Mouse (Mus musculus) embryo, embryonic 9.5 days (tissue): ENCODE measurements around the gene Olfr1443.
"Not testable (repeated sequence)": the region's sequence is repeated elsewhere in the genome, so short reads cannot be mapped to it uniquely, and the experiment has no call there.

Experiments used
- DNase-seq: peaks from one replicate; pipeline ENCODE4 v3.0.0-alpha.2; 2017; ENCODE audit errors: extremely low spot score

Olfr1443 gene

DNA sequence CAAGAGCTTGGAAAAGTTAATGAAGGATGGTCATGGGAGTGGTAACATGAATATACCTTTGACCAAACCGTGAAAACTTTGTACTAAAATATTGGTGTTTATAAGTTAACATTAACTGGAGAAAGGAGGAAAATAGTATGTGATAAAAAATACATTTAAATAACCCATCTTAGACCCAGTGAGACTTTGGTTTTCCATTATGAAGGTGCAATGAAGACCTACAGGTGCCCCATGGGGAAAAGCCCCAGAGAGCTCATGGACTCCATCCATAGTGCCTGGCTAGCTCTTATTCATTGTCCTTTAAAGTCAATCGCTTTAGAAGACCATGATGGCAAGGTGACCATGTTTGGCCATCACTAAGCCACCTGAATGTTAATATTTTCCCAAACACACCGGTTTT lies at the start of gene Olfr1443:
TSS of gene Olfr1443 (plus strand) at position 301 of the 400 bp plus-strand sequence.
- no peak for DNase-seq

DNA sequence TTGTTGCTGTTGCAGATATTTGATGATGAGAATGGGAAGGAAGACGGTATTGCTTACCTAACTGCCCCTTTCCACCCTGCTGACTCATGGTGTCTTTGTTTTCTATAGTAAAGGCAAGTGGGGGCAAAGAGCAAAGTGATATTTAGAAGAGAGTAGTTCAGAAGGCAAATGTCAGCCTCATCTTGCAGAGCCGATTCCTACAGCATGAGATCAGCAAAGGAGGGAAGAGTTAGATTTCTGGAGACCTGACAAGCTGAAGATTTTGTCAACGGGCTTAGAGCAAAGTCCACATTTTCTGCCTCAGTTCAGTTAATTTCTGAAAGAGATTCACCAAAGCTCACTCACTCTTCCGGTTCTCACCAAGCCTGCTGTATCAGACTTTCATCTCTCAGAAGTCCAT lies 44.7 kb upstream of the Olfr1443 start, which contains the start of gene Glyat:
TSS of gene Glyat (plus strand) at position 133 of the 400 bp plus-strand sequence.
- no peak for DNase-seq

DNA sequence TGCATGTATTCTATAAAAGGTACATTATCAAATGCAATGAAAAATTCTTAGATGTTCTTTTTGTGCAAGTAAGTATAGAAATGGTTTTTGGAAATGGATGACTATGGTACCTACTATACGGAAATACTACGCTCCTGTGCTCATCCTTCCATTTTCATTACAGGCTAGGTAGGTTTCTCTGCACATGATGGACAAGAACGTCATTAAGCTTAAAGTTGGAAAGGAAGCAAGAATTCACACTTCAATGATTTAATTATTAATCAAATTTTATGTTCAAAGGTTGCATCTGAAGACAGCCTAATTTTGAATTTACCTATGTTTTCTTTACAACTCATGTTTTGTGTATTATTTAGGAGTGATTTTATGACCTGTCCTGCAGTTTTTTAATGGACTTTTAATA lies 43.7 kb upstream of the Olfr1443 start:
- no peak for DNase-seq

DNA sequence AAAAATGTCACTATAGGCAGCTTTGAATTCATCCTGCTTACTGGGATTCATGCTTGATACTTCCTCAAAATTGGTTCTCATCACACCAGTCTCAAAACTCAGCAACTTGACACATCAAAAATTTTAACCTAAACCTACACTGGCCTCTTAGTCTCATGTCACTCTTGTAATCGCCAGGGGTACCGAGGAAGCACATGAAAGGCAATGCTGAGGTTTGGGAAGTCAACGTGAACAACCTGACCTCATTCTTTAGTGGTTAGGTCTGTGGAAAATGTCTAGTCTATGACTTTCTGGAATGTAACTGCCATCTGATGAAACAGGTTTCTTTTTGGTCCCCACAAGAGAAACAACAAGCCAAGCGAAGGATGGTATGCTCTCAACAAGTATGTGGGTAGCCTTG lies 42.9 kb upstream of the Olfr1443 start:
- no peak for DNase-seq

DNA sequence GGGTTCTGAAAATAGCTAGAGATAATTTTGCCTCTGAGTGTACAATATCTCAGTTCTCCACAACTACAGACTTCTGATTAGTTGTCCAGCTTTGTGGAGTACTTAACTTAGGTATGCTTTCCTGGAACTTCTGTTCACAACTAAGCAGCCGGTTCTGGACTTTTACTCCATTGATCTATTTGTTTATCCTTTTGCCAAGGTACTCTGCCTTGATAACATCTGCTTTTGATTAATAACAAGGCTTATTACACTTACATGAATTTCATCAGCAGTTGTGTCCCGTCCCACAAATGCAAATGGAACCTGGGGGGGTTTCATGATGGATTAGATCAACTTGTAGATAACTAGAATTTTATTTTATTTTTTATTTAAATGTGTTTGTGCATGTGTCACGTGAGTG lies 41.0 kb upstream of the Olfr1443 start:
- DNase-seq, result no peak

DNA sequence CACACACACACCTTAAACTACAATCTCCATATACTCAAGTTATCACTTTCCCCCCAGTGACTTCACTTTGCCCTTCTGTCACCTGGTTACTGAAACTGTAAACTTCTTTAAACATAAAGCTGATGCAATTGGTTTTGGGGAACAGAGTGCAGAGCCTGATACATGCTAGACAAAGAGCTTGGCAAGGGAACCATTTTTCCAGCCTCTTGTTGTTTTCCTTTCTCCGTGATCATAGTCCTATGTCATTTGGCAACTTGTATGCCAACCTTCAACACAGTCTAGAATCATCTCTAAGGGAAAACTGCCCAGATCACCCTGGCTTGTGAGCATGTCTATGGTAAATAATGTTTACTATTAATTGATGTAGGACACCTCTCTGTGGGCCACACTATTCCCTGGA lies 39.9 kb upstream of the Olfr1443 start:
- DNase-seq, result no peak

DNA sequence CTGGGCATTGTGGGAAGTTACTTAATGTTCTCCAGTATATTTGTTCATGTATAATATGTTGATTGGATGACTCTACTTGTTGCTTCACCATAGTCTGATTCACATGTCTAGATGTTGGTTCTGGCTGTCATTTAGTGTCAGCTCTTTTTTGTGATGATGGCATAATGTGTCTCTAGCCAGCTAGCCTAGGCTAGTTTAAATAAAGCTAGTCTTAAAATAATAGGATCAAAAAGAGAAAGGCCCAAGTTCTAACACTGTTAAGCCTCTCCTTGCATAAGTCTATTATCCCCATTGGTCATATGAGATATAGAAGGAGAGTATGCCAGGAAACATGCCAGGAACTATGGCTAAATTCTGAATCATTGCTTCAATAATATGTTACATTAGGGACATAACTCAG lies 28.4 kb upstream of the Olfr1443 start:
- DNase-seq, result no peak

DNA sequence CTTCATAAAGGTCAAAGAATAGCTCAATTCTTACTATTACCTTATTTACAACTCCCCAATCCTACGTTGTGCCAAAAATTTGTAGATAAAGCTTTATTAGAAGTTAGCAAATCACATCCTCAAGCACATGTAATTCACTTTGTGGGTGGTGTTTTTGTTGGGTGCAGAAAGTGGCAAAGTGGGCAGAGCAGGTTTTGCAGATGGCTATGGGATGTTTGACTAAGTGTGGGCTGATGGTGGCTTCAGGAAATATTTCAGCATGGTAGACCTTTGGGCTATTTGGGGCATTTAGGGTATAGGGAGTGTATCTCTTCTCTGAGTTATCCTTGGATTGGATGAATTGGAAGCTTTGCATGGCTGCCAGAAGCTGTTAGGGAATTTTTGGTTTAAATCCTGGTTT lies 11.8 kb upstream of the Olfr1443 start:
- no peak for DNase-seq

DNA sequence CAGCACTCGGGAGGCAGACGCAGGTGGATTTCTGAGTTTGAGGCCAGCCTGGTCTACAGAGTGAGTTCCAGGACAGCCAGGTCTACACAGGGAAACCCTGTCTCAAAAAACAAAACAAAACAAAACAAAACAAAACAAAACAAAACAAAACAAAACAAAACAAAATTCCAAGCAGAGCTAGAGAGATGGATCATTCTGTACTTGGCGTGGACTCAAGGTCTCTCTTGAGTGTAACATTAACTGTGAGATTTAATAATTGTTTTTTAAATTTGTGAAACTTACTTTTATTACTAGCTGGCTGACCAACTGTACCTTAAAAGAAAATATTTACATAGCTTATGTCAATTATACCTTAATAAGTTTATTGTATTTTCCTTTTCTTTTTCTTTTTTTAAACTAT lies 9.3 kb upstream of the Olfr1443 start:
- DNase-seq, result not testable (repeated sequence)

DNA sequence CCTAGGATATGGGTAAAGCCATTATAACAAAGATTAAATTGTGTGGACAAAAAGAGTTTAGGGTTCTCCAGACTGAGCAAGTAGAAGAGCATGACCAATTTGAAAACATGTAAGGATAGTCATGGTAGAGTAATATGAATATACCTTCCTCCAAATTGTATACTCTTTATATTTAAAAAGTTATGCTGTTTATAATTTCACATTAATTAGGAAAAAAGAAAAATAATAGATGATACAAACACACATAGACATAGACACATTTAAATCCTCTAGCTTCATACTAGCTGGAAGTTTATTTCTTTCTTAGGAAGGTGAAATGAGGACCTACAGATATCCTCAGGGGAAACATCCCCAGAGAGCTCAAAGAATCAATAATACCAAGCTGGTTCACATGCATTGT lies 7.8 kb upstream of the Olfr1443 start, which contains the start of gene Olfr1442:
TSS of gene Olfr1442 (plus strand) at position 301 of the 400 bp plus-strand sequence.
- DNase-seq, result no peak

DNA sequence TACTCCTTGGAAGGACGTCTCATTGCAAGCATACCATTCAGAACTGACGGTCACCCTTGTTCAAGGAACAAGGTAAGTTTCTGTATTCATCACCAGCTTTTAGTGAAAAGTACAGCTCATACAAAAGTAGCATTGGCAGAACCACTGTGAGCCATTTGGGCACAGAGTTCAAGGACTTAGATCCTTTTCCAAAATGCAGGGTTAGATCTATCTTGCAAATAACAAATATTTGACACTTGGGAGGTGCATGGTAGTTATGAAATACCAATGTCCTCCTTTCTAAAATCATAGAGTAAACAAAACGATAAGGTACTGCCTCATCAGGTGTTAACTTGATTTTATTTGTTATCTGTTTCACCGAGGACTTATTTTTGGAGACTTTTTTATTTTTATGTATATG lies 6.9 kb upstream of the Olfr1443 start:
- DNase-seq, result no peak

DNA sequence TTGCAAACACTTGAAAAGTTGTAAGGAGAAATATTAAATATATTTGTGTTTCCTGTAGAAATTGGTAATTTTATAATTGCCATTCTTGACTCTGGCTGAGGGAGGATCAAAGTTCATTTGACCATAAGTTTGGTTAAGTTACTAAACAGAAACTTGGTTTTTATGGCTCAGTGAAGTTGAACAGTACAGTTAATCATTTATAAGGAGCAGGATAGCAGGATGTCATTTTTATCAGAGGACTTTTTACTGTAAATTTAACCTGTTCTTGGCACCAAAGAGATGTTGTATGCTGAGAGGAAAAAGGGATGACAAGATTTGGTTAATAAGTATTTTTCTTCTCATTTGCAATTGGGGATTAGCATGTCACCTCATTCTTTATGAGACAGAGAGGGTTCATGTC lies 6.7 kb downstream of the Olfr1443 start:
- no peak for DNase-seq

DNA sequence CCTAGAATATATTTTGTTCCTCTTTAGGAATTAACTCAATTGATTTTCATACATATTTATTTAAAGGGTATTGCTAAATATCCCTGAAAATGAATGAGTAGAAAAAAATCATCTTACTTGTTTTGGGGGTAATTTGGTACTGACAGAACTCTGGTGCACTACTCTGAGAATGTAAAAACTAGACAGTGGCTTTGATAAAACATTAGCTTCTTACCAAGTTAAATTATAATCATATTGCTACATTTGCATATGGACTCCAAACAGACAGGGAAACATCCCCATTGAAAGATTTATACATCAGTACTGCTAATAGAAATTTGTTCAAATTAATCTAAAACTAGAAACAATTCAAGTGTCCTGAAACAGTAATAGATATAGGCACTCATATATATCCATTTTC lies 7.3 kb downstream of the Olfr1443 start:
- DNase-seq, result no peak

DNA sequence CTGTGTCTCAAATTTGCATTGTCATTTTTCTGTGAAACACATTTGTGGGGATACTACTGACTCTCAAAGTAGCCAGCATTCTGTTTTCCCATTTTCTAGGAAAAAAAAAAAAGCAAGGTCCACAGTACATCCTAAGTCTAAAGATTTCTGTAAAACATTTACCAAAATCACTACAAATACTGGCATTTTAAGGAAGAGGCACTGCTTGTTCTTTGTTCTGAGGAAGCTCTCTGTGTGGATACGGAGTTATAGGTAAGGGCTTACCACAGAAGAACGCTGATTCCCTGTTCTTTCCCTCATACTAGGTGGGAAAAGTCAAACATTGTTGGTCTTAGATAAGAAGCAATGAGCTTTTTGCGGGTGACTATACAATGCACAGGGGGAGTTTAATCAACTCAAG lies 17.7 kb downstream of the Olfr1443 start, which contains the start of gene Keg1:
TSS of gene Keg1 (plus strand) at position 197 of the 400 bp plus-strand sequence.
- no peak for DNase-seq

DNA sequence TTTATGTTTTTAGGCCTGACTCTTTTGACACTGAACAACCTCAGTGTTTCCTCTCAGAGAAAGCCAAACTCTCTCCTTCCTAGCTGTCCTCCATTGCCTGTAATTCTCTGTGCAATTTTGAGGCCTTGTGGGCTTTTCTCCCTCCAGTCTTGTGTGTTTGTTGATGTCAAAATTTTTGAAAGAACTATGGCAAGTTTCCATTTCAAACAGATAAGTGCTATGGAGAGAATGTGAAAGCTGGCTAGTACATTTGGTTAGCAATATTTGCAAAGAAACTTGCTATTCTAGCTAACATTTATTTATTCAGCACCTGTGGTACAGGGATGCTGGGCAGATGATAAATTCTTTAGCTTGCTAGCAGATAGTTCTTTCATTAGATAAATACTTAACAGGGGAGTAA lies 18.3 kb downstream of the Olfr1443 start:
- DNase-seq, result no peak

DNA sequence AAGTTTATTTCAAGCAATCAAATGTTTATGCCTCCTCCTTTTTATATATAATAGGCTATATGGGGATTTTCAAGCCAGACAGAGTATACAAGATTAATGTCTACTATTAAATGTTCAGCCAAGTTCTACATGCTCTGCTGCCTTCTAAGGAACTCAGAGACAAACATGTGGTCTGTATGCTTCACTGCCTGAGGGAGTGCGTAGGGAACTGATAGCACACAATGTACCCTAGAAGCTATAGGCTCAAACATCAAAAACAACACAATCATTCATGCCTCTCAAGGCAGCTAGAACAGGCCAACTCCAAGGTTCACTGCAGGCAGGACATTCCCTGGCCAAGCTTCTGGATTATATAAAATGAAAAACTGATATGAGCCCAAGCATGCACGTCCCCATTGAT lies 30.5 kb downstream of the Olfr1443 start:
- no peak for DNase-seq

DNA sequence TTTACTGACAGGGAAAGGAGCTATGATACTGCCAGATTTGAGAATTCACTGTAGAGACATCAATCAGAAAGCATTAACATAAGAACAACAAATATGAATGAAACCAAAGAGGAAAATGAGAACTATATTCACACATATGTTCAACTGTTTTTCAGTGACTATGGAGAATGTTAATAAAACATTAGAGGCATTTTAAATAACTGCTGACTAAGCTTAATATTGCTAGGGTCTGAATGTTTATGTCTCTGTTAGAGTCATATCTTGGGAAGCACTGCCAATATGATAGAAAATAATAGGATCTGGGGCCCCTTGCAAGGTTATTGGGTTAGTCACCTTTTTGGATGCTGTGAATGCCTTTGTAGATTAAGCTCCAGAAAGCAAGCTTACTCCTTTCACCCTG lies 31.1 kb downstream of the Olfr1443 start:
- no peak for DNase-seq

DNA sequence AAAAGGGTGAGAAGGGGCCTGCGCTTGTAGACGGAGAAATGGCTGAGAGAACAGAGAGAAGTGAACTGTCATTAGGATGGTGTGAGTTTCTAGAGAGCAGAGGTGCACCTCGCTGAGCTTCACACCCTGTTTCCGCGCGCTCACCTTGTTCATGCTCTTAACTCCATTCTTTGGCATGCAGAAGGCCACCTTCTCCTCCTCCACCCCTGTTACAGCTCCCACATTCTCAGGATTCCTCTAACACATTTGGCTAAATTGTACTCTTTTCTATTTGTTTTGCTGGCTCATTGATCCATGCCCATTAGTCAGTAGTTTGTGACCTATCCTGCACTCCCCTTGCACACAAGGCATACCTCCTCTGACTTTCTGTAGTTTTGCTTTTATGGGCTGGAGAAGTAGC lies 41.3 kb downstream of the Olfr1443 start:
- no peak for DNase-seq

DNA sequence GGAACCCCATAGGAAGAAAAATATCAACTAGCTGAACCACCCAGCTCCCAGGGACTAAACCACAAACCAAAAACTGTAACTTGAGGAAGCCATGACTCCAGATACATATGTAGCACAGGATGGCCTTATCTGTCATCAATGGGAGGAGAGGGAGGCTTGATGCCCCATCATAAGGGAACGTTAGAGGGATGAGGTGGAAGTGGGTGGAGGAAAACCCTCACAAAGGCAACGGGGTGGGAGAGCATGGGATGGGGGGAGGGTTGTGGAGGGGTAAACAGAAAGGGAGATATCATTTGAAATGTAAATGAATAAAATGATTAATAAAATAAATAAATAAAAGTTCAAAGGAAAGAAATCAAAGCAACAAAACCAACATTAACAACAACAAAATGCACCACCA lies 42.6 kb downstream of the Olfr1443 start:
- no peak for DNase-seq

DNA sequence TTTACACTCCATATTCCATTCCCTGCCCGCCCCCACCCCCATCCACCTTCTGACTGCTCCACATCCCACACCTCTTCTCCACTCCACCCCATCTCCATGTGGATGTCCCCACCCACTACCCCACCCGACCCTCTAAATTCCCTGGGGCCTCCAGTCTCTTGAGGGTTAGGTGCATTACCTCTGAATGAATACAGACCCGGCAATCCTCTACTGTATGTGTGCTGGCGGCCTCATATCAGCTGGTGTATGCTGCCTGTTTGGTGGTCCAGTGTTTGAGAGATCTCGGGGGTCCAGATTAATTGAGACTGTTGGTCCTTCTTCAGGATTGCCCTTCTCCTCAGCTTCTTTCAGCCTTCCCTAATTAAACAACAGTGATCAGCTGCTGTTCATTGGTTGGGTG lies 43.0 kb downstream of the Olfr1443 start:
- not testable (repeated sequence) for DNase-seq

DNA sequence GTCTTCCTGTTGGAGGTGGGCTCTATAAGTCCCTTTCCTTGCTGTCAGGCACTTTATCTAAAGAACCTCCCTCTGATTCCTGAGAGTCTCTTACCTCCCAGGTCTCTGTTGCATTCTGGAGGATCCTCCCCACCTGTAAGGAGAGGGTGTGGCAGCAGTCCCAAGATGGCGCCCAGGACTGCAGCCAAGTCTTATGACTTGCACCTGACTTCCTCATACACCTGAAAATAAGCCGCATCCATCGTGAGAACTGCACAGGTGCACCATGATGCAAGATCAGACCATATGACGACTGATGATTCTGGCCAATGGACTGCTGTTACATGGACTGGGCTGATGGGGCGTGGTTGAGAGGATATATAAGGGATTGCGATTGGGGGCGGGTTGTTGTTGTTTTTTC lies 43.7 kb downstream of the Olfr1443 start:
- DNase-seq, result not testable (repeated sequence)

DNA sequence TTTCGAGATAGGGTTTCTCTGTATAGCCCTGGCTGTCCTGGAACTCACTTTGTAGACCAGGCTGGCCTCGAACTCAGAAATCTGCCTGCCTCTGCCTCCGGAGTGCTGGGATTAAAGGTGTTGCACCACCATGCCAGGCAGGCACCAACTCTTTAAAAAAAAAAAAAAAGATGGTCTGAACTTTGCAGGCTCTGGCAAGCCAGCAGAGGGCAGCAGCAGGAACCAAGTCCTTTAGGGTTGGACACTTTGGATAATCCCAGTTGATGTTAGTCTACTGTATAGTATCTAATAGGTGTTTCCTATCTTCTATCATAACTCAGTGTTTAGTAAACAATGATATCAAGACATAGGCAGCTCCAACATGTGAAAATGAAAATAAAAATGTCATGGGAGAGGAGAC lies 44.4 kb downstream of the Olfr1443 start:
- DNase-seq, result no peak

DNA sequence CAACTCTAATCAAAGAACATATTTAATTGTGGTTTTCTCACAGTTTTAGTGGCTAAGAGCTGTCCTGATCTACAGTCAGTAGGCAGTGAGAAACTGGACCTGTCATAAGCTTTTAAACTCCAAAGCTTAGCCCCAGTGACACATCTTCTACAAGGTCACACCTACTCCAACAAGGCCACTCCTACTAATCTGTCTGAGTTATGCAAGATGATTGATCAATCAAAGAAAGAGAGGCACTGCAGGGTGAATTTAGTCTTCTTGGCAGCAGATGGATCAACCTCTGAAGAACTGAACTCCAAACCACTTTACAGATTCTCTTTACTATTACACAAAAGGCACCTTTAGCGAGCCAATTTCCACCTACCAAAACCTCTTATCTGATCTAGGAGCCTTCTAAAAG lies 47.9 kb downstream of the Olfr1443 start:
- no peak for DNase-seq

DNA sequence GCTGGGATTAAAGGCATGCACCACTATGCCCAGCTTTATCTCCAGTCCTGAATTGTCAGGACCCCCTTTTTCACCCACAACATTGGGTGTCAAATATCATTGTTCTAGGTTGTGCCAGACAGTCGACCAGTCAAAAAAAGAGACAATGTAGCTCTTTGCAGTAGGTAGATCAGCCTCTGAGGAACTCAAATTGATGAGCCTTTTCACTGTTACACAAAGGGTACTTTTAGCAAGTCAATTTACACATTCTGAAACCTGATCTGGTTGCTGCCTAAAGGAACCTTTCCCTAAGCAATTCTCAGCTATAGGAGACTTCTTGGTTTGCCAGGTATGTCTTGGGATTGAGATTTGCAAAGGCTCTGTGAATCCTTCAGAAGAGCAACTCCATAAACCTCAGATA lies 53.1 kb downstream of the Olfr1443 start:
- no peak for DNase-seq

DNA sequence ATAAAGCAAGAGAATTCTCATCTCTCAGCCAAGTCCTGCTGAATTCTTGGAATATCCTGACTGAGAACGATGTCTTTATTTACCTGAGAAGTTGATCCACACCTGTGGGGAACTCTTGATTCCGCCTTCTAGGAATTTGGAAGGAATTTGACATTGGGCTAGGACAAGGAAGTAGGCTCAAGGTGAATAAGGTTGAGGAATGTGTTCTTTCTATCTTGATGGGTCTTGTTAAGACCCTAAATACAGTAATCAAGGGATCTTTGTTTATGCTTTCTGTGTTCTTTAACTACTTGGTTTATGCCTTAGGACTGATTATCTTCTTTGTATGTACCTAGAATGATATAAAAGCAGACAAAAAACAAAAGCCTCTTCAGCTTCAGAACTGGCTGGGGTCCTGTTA lies 54.0 kb downstream of the Olfr1443 start:
- no peak for DNase-seq
